Mouse (Mus musculus) liver, embryonic 13.5 days (tissue): ENCODE measurements around the gene Nfkb1. TPM values are rescaled to one million over a fixed set of nuclear protein-coding genes. Genes with fewer than 3 reads are reported as not detected.

Experiments used
- ATAC-seq: fragments of 200-750 bp; cut with Nextera tagmentation; 2 replicates; pipeline ENCODE4 v1.8.0; 2017; ENCODE audit warnings: low read depth, mild to moderate bottlenecking, moderate number of reproducible peaks, moderate library complexity
- DNase-seq: peaks from one replicate; pipeline ENCODE4 v3.0.0; 2022
- H3K27ac ChIP-seq: fragments of 300-500 bp; sonication (generic); 2 replicates; pipeline ENCODE4 v1.5.1; 2015; ENCODE audit warnings: moderate library complexity, mild to moderate bottlenecking, inconsistent platforms
- H3K27me3 ChIP-seq: fragments of 300-500 bp; sonication (generic); 2 replicates; pipeline ENCODE4 v1.6.1; 2015; ENCODE audit warnings: mild to moderate bottlenecking, inconsistent platforms
- H3K36me3 ChIP-seq: fragments of 300-500 bp; sonication (generic); 2 replicates; pipeline ENCODE4 v1.6.1; 2015; ENCODE audit warnings: mild to moderate bottlenecking, inconsistent platforms
- H3K4me1 ChIP-seq: fragments of 300-500 bp; sonication (generic); replicated peaks from 2 replicates; pipeline ENCODE4 v1.6.1; 2015; ENCODE audit warnings: inconsistent platforms
- H3K4me2 ChIP-seq: fragments of 300-500 bp; sonication (generic); 2 replicates; pipeline ENCODE4 v1.6.1; 2015; ENCODE audit warnings: inconsistent platforms, mild to moderate bottlenecking, moderate library complexity
- H3K4me3 ChIP-seq: fragments of 300-500 bp; sonication (generic); replicated peaks from 2 replicates; pipeline ENCODE4 v1.5.1; 2015; ENCODE audit warnings: mild to moderate bottlenecking, inconsistent platforms
- H3K9ac ChIP-seq: fragments of 300-500 bp; sonication (generic); 2 replicates; pipeline ENCODE4 v1.6.1; 2015; ENCODE audit warnings: mild to moderate bottlenecking, inconsistent platforms
- H3K9me3 ChIP-seq: fragments of 300-500 bp; sonication (generic); replicated peaks from 2 replicates; pipeline ENCODE4 v1.6.1; 2016; ENCODE audit warnings: inconsistent platforms
- WGBS: fragments of 180-500 bp; shearing (Covaris S2); methylation state at CpG from one replicate; pipeline ENCODE4 v1.1.7; 2015; ENCODE audit not compliant: insufficient replicate concordance; 5-methylcytosine and 5-hydroxymethylcytosine counted together
- polyA plus RNA-seq: library from polyadenylated mRNA; unstranded; fragments of >200 nt; fragmentation: Nextera tagmentation; extraction: Ambion mirVana; gene quantifications from 2 replicates; pipeline ENCODE4 v1.2.1, GENCODE M21; 2015

Gene Nfkb1
- polyA plus RNA-seq, 1 experiment from 2014 or later: 14.1 TPM

GRCm38 (mm10) chr3:135598355-135598754 is 93.0 kb downstream of the Nfkb1 start:
- Histone ChIP-seq H3K27ac (no peak overlapping the region), H3K27me3 (no peaks in the 10 kb centered on the region), H3K9me3 (no peaks in the 10 kb centered on the region), H3K4me1 (peaks cover 12% of the 10 kb centered on the region), H3K36me3 (peaks cover 45% of the 10 kb centered on the region), H3K4me3 (no peak overlapping the region), H3K9ac (no peak overlapping the region), H3K4me2 (no peak overlapping the region)
- DNase-seq (no peak), ATAC-seq (no peak)
- 73% methylated on average over 3 of the region's 3 CpGs for WGBS

- Histone ChIP-seq H3K9ac (no peak overlapping the region), H3K4me1 (peaks cover 3% of the 10 kb centered on the region), H3K27ac (no peak overlapping the region; the same call in 1 of the 2 replicates), H3K36me3 (peaks cover 51% of the 10 kb centered on the region), H3K27me3 (no peaks in the 10 kb centered on the region), H3K4me2 (no peak overlapping the region), H3K4me3 (no peak overlapping the region), H3K9me3 (no peaks in the 10 kb centered on the region)
- ATAC-seq (peak; percentile 9; the same call in 1 of the 2 replicates), DNase-seq (no peak)
- 38% methylated on average over 4 of the region's 4 CpGs for WGBS
Observed at GRCm38 (mm10) chr3:135597014-135597413, 94.3 kb downstream of the Nfkb1 start.

GRCm38 (mm10) chr3:135594238-135594917 is 97.0 kb downstream of the Nfkb1 start:
- no peak overlapping the region for H3K27ac ChIP-seq
- no peak overlapping the region for H3K9ac ChIP-seq
- 67% methylated on average over 21 of the region's 21 CpGs for WGBS
- H3K4me1 ChIP-seq: peaks cover 6% of the 10 kb centered on the region
- H3K4me2 ChIP-seq: no peak overlapping the region
- no peak overlapping the region for H3K4me3 ChIP-seq
- no peaks in the 10 kb centered on the region for H3K9me3 ChIP-seq
- peaks cover 57% of the 10 kb centered on the region for H3K36me3 ChIP-seq
- no peak for DNase-seq
- H3K27me3 ChIP-seq: no peaks in the 10 kb centered on the region
- no peak for ATAC-seq

- H3K27me3 ChIP-seq: no peaks in the 10 kb centered on the region
- no peak overlapping the region for H3K27ac ChIP-seq
- no peak overlapping the region for H3K4me3 ChIP-seq
- 82% methylated on average over 4 of the region's 4 CpGs for WGBS
- DNase-seq (no peak), ATAC-seq (no peak)
- no peak overlapping the region for H3K9ac ChIP-seq
- H3K4me1 ChIP-seq: peaks cover 8% of the 10 kb centered on the region
- H3K36me3 ChIP-seq: peaks cover 75% of the 10 kb centered on the region
- no peak overlapping the region for H3K4me2 ChIP-seq
- H3K9me3 ChIP-seq: no peaks in the 10 kb centered on the region
Observed at GRCm38 (mm10) chr3:135592011-135592410, 99.3 kb downstream of the Nfkb1 start.

- no peak for DNase-seq
- no peak for ATAC-seq
- 76% methylated on average over 5 of the region's 5 CpGs for WGBS
- H3K9me3 ChIP-seq: no peaks in the 10 kb centered on the region
- peaks cover 77% of the 10 kb centered on the region for H3K36me3 ChIP-seq
- no peak overlapping the region for H3K9ac ChIP-seq
- no peak overlapping the region for H3K4me3 ChIP-seq
- H3K4me2 ChIP-seq: no peak overlapping the region
- H3K27me3 ChIP-seq: no peaks in the 10 kb centered on the region
- peaks cover 11% of the 10 kb centered on the region for H3K4me1 ChIP-seq
- no peak overlapping the region for H3K27ac ChIP-seq
Observed at GRCm38 (mm10) chr3:135591376-135591775, 100.0 kb downstream of the Nfkb1 start.

- ATAC-seq (0 out of 2 replicates have a peak, but pooled peaks have one; percentile 11), DNase-seq (no peak)
- Histone ChIP-seq H3K9ac (no peak overlapping the region), H3K4me2 (no peak overlapping the region), H3K36me3 (peaks cover 80% of the 10 kb centered on the region), H3K4me1 (peaks cover 20% of the 10 kb centered on the region), H3K9me3 (no peaks in the 10 kb centered on the region), H3K4me3 (no peak overlapping the region), H3K27ac (no peak overlapping the region), H3K27me3 (no peaks in the 10 kb centered on the region)
- 35% methylated on average over 4 of the region's 4 CpGs for WGBS
Observed at GRCm38 (mm10) chr3:135590471-135590870, 100.9 kb downstream of the Nfkb1 start.

- no peaks in the 10 kb centered on the region for H3K27me3 ChIP-seq
- H3K4me1 ChIP-seq: peaks cover 28% of the 10 kb centered on the region
- ATAC-seq (peak; percentile 65), DNase-seq (peak; percentile 22)
- H3K36me3 ChIP-seq: peaks cover 63% of the 10 kb centered on the region
- peak overlapping the region; percentile 30; the same call in 1 of the 2 replicates for H3K27ac ChIP-seq
- H3K4me3 ChIP-seq: no peak overlapping the region
- H3K9me3 ChIP-seq: no peaks in the 10 kb centered on the region
- H3K4me2 ChIP-seq: 0 out of 2 replicates have a peak overlapping the region, but pooled peaks have one; percentile 13
- no peak overlapping the region for H3K9ac ChIP-seq
- 53% methylated on average over 4 of the region's 4 CpGs for WGBS
Observed at GRCm38 (mm10) chr3:135586471-135586880, 104.9 kb downstream of the Nfkb1 start.

GRCm38 (mm10) chr3:135586060-135586459 is 105.3 kb downstream of the Nfkb1 start:
- Histone ChIP-seq H3K4me2 (peak overlapping the region; percentile 28), H3K36me3 (peaks cover 59% of the 10 kb centered on the region), H3K4me3 (no peak overlapping the region), H3K9me3 (no peaks in the 10 kb centered on the region), H3K27me3 (no peaks in the 10 kb centered on the region), H3K9ac (peak overlapping the region; percentile 45), H3K4me1 (peaks cover 29% of the 10 kb centered on the region), H3K27ac (peak overlapping the region; percentile 75)
- WGBS: 72% methylated on average over 2 of the region's 2 CpGs
- DNase-seq (no peak), ATAC-seq (no peak)

GRCm38 (mm10) chr3:135585482-135585881 is 105.9 kb downstream of the Nfkb1 start:
- Histone ChIP-seq H3K9me3 (no peaks in the 10 kb centered on the region), H3K27ac (peak overlapping the region; percentile 75), H3K9ac (peak overlapping the region; percentile 45), H3K4me2 (peak overlapping the region; percentile 28), H3K27me3 (no peaks in the 10 kb centered on the region), H3K36me3 (peaks cover 53% of the 10 kb centered on the region), H3K4me3 (no peak overlapping the region), H3K4me1 (peaks cover 29% of the 10 kb centered on the region)
- DNase-seq (peak; percentile 65), ATAC-seq (peak; percentile 98)
- WGBS: 49% methylated on average over 6 of the region's 6 CpGs

- DNase-seq (no peak), ATAC-seq (no peak)
- WGBS: 78% methylated on average over 7 of the region's 7 CpGs
- Histone ChIP-seq H3K4me3 (no peak overlapping the region), H3K4me2 (no peak overlapping the region), H3K9me3 (no peaks in the 10 kb centered on the region), H3K36me3 (peaks cover 23% of the 10 kb centered on the region), H3K9ac (no peak overlapping the region), H3K27me3 (no peaks in the 10 kb centered on the region), H3K4me1 (peaks cover 26% of the 10 kb centered on the region), H3K27ac (no peak overlapping the region)
Observed at GRCm38 (mm10) chr3:135582246-135582645, 109.1 kb downstream of the Nfkb1 start.

- WGBS: 29% methylated on average over 10 of the region's 10 CpGs
- H3K9me3 ChIP-seq: no peaks in the 10 kb centered on the region
- H3K27ac ChIP-seq: no peak overlapping the region
- H3K9ac ChIP-seq: no peak overlapping the region
- H3K4me2 ChIP-seq: 0 out of 2 replicates have a peak overlapping the region, but pooled peaks have one; percentile 7
- peaks cover 18% of the 10 kb centered on the region for H3K36me3 ChIP-seq
- H3K4me3 ChIP-seq: no peak overlapping the region
- no peak for ATAC-seq
- DNase-seq: no peak
- H3K27me3 ChIP-seq: no peaks in the 10 kb centered on the region
- peaks cover 21% of the 10 kb centered on the region for H3K4me1 ChIP-seq
Observed at GRCm38 (mm10) chr3:135581606-135582117, 109.7 kb downstream of the Nfkb1 start.
